Mouse (Mus musculus) MEL (cell line): ENCODE measurements at regions not wholly inside any gene's neighbourhood (a gene's known extent, or its start where the extent isn't known, plus 50 kb on each side); places are given as distances from the start of the nearest gene placed in this dataset.

Experiments used
- DNase-seq: peaks from one replicate; pipeline ENCODE4 v3.0.0; 2011; ENCODE audit warnings: low read depth, low spot score
- H3K27ac ChIP-seq: 2 replicates; pipeline ENCODE4 v1.5.1; 2012; ENCODE audit warnings: low read depth, mild to moderate bottlenecking, control low read depth, low read length, moderate library complexity; ENCODE audit not compliant: control insufficient read depth
- H3K27me3 ChIP-seq, 2 experiments: fragments of 150-350 bp in 1 of 2; sonication (generic) in 1 of 2; 2 replicates each; pipeline ENCODE4 v1.6.1; 2012; ENCODE audit warnings: low read length in 2 of 2, mild to moderate bottlenecking in 2 of 2, improper control_type of control experiment in 1 of 2, moderate library complexity in 1 of 2; ENCODE audit not compliant: insufficient read depth in 2 of 2, control insufficient read depth in 1 of 2
- H3K36me3 ChIP-seq, 2 experiments: 2 replicates each; pipeline ENCODE4 v1.6.1; 2012 to 2014; ENCODE audit warnings: low read length in 2 of 2, improper control_type of control experiment in 1 of 2, inconsistent platforms in 1 of 2, mild to moderate bottlenecking in 1 of 2; ENCODE audit not compliant: insufficient read depth in 2 of 2, control insufficient read depth in 1 of 2
- H3K4me1 ChIP-seq, 2 experiments: fragments of 150-350 bp in 1 of 2; sonication (generic) in 1 of 2; 2 replicates each; pipeline ENCODE4 v1.6.1; 2012; ENCODE audit warnings: low read length in 2 of 2, improper control_type of control experiment in 1 of 2, mild to moderate bottlenecking in 1 of 2; ENCODE audit not compliant: insufficient read depth in 2 of 2, control insufficient read depth in 1 of 2
- H3K4me3 ChIP-seq, 2 experiments: fragments of 150-350 bp in 1 of 2; sonication (generic) in 1 of 2; 2 replicates each; pipeline ENCODE4 v1.5.1; 2012; ENCODE audit warnings: low read depth in 2 of 2, low read length in 2 of 2, mild to moderate bottlenecking in 2 of 2, moderate library complexity in 2 of 2, control low read depth in 1 of 2, improper control_type of control experiment in 1 of 2; ENCODE audit not compliant: control insufficient read depth in 1 of 2, insufficient read depth in 1 of 2
- H3K79me2 ChIP-seq: 2 replicates; pipeline ENCODE4 v1.6.1; 2012; ENCODE audit warnings: mild to moderate bottlenecking, low read length, moderate library complexity; ENCODE audit not compliant: control insufficient read depth, poor library complexity, insufficient read depth
- H3K9ac ChIP-seq: 2 replicates; pipeline ENCODE4 v1.6.1; 2012; ENCODE audit warnings: low read depth, mild to moderate bottlenecking, control low read depth, low read length, moderate library complexity; ENCODE audit not compliant: control insufficient read depth, poor library complexity, severe bottlenecking
- H3K9me3 ChIP-seq: fragments of 150-350 bp; sonication (generic); replicated peaks from 2 replicates; pipeline ENCODE4 v1.6.1; 2012; ENCODE audit warnings: mild to moderate bottlenecking, low read length, improper control_type of control experiment, moderate library complexity; ENCODE audit not compliant: insufficient read depth
- BHLHE40 ChIP-seq: IDR thresholded peaks from 2 replicates; pipeline ENCODE4 v1.6.1; 2012; ENCODE audit warnings: low read depth, mild to moderate bottlenecking, inconsistent platforms, low read length, improper control_type of control experiment, borderline replicate concordance
- CHD1 ChIP-seq: IDR thresholded peaks from 2 replicates; pipeline ENCODE4 v1.6.1; 2012; ENCODE audit warnings: low read depth, mild to moderate bottlenecking, inconsistent platforms, low read length, improper control_type of control experiment
- MAFK ChIP-seq: IDR thresholded peaks from 2 replicates; pipeline ENCODE4 v1.6.1; 2011; ENCODE audit warnings: low read depth, mild to moderate bottlenecking, low read length, improper control_type of control experiment, borderline replicate concordance
- POLR2A ChIP-seq, 2 experiments: IDR thresholded peaks; 2 replicates each; pipeline ENCODE4 v1.6.1; 2011 to 2012; ENCODE audit warnings: low read length in 2 of 2, mild to moderate bottlenecking in 2 of 2, control low read depth in 1 of 2, improper control_type of control experiment in 1 of 2, low read depth in 1 of 2, moderate library complexity in 1 of 2; ENCODE audit not compliant: control insufficient read depth in 1 of 2, insufficient read depth in 1 of 2, poor library complexity in 1 of 2
- POLR2AphosphoS2 ChIP-seq: IDR thresholded peaks from 2 replicates; pipeline ENCODE4 v1.6.1; 2011; ENCODE audit warnings: low read length, improper control_type of control experiment
- RAD21 ChIP-seq: IDR thresholded peaks from 2 replicates; pipeline ENCODE4 v1.6.1; 2011; ENCODE audit warnings: mild to moderate bottlenecking, low read depth, low read length, improper control_type of control experiment
- SIN3A ChIP-seq: IDR thresholded peaks from 2 replicates; pipeline ENCODE4 v1.6.1; 2012; ENCODE audit warnings: low read length, improper control_type of control experiment, inconsistent platforms
- SMC3 ChIP-seq: IDR thresholded peaks from 2 replicates; pipeline ENCODE4 v1.6.1; 2011; ENCODE audit warnings: low read depth, low read length, improper control_type of control experiment
- UBTF ChIP-seq: IDR thresholded peaks from 2 replicates; pipeline ENCODE4 v1.6.1; 2012; ENCODE audit warnings: low read depth, mild to moderate bottlenecking, inconsistent platforms, low read length, improper control_type of control experiment, moderate library complexity, borderline replicate concordance; ENCODE audit not compliant: insufficient read depth
- USF1 ChIP-seq: IDR thresholded peaks from 2 replicates; pipeline ENCODE4 v1.6.1; 2014; ENCODE audit warnings: low read depth, mild to moderate bottlenecking, inconsistent platforms, low read length, improper control_type of control experiment, moderate library complexity
- USF2 ChIP-seq, 2 experiments: IDR thresholded peaks; 2 replicates each; pipeline ENCODE4 v1.6.1; 2011 to 2012; ENCODE audit warnings: improper control_type of control experiment in 2 of 2, low read length in 2 of 2, borderline replicate concordance in 1 of 2, inconsistent platforms in 1 of 2, low read depth in 1 of 2, mild to moderate bottlenecking in 1 of 2; ENCODE audit not compliant: insufficient read depth in 1 of 2
- ZC3H11A ChIP-seq: IDR thresholded peaks from 2 replicates; pipeline ENCODE4 v1.6.1; 2012; ENCODE audit warnings: low read depth, mild to moderate bottlenecking, inconsistent platforms, low read length, improper control_type of control experiment
- ZMIZ1 ChIP-seq: IDR thresholded peaks from 2 replicates; pipeline ENCODE4 v1.6.1; 2012; ENCODE audit warnings: low read depth, mild to moderate bottlenecking, inconsistent platforms, low read length, improper control_type of control experiment, moderate library complexity

DNA sequence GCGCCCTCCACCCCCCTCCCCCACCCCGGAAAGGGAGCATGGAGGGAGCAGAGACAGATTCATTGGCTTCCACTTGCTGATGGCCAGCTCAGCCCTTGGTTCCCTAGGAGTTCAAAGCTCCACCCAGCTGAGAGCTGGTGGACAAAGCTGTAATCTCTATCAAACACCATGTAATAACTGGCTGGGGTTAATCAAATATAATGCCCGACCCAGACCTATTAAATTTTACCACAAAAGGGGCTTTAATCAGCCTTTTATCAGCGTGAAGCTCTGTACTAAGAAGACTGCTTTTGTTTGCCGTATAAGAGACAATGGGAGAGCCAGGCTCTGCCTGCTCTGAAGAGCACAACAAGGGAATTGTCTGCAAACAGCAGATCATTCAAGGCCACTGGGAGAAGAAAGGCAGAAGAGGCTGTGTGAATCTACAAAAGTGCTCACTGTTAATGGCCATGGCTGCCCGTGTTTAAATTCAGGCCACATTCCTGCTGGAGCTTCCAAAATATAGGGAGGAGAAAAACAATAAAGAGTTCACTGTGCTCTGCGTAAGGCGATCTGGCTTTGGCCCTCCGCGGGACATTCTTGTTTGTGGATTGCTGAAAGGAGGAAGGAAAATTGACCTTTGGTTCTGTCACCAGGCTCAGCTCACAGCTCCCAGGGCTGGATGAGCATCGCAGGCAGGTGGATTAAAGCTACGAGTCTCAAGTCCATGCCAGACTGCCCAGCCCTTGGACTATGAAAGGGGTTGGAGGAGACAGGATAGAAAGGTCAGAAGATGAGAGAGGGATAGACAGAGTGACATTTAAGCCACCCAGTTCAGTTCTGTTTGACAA, 114.4 kb upstream of the Foxn2 start:
- Histone ChIP-seq H3K79me2 (no peaks in the 10 kb centered on the region), H3K36me3 (no peaks in the 10 kb centered on the region), H3K9ac (no peak overlapping the region), H3K27ac (no peak overlapping the region), H3K27me3 (no peaks in the 10 kb centered on the region), H3K4me3 (no peak overlapping the region), H3K9me3 (no peaks in the 10 kb centered on the region), H3K4me1 (no peaks in the 10 kb centered on the region)
- no peak for DNase-seq
- no peak for TF ChIP-seq MAFK
- no peak for TF ChIP-seq SMC3
- TF ChIP-seq POLR2AphosphoS2: no peak
- no peak for TF ChIP-seq USF2 (IDR thresholded peaks at IDR 0.05; ENCODE audit: borderline replicate concordance in 1 of 2, insufficient read depth in 1 of 2, low read depth in 1 of 2, low read length in 2 of 2)

DNA sequence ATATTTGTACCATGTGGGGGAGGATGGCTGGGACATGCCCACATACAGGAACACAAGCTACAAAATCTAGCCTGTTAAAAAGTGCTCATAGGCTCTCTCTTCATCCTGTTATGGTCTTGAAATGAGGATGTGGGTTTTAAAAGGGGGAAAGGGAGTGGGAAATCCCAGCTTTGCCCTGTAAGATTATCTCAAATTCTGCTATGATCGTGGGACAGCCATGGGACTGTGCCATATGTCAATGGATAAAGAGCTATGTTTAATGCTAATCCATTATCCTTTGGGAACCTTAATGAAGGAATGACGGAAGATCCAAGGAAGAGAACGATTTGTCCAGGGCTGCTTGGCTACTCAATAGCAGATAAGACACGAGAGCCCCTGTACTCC, 113.8 kb upstream of the Foxn2 start:
- no peaks in the 10 kb centered on the region for H3K79me2 ChIP-seq

DNA sequence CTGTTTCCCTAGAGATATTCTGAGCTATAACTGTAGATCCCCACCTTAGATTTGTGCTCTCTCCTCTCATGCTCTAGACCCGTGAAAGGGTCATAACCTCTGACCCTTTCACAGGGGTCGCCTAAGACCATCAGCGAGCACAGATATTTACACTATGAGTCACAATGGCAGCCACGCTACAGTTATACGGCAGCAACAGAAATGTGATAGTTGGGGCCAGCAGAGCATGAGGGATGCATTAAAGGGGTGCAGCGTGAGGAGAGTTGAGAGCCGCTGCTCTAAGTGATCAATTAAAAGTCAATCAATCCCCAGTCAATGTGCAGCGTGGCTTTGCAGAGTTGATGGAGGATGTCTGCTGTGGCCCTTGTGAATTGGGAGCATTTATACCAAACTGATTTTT, 112.7 kb upstream of the Foxn2 start:
- DNase-seq: no peak
- no peaks in the 10 kb centered on the region for H3K9me3 ChIP-seq
- no peaks in the 10 kb centered on the region for H3K36me3 ChIP-seq
- no peak overlapping the region for H3K27ac ChIP-seq
- no peaks in the 10 kb centered on the region for H3K79me2 ChIP-seq
- no peaks in the 10 kb centered on the region for H3K27me3 ChIP-seq
- no peak for TF ChIP-seq USF1
- no peak for TF ChIP-seq SIN3A
- no peak for TF ChIP-seq BHLHE40
- TF ChIP-seq RAD21: no peak
- TF ChIP-seq ZMIZ1: no peak
- TF ChIP-seq ZC3H11A: no peak
- TF ChIP-seq, all 39 proteins: peak for 0
- Histone ChIP-seq H3K4me1 (no peaks in the 10 kb centered on the region), H3K9ac (no peak overlapping the region), H3K4me3 (no peak overlapping the region)

More for the DNA sequence above, 113.8 kb upstream of the Foxn2 start:
- H3K4me3 ChIP-seq: no peak overlapping the region
- H3K36me3 ChIP-seq: no peaks in the 10 kb centered on the region
- H3K27ac ChIP-seq: no peak overlapping the region
- no peaks in the 10 kb centered on the region for H3K27me3 ChIP-seq
- H3K9me3 ChIP-seq: no peaks in the 10 kb centered on the region
- no peak for DNase-seq
- H3K4me1 ChIP-seq: no peaks in the 10 kb centered on the region
- no peak overlapping the region for H3K9ac ChIP-seq
- no peak for TF ChIP-seq POLR2A (IDR thresholded peaks at IDR 0.05; ENCODE audit: control insufficient read depth in 1 of 2, insufficient read depth in 1 of 2, low read depth in 1 of 2, low read length in 2 of 2, poor library complexity in 1 of 2)
- TF ChIP-seq CHD1: no peak
- no peak for TF ChIP-seq UBTF
- no peak for TF ChIP-seq SMC3
